Comparison of ENCODE assay signal across 28 mouse cellular contexts in the genomic region with DNA sequence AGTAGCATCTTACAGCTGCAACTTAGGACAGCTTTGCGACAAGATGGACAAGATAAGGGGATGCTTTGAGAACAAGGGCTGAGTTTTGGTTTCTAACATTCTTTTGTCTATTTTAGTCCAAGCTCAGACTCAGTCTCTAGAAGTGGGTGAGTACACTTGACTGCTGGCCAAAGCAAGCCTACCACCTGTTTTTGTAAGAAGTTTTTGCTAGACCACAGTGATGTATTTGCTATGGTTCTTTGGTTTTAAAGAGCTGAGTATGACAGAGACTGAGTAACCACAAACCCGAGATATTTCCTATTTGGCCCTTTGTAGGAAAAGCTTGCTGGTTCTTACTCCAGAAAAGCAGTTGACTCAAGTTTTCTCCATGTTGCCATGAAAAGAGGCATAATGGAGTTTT.
DNase-seq lines count a peak whose midpoint lies in the region; ATAC-seq and TF ChIP-seq lines count a peak whose summit lies in the region.
"Had no signal": no experiment of that assay in that cellular context is flagged by ENCODE, and none has a peak within 500 bp of the region (broad histone marks: within the 10 kb centered on the region; RNA-seq: fewer than 3 reads in every experiment).

No protein-coding gene starts in this region.

- peaks cover 32% of the 10 kb centered on the region for H3K36me3 ChIP-seq in heart, embryonic 10.5 days
- peaks cover 12% of the 10 kb centered on the region for H3K36me3 ChIP-seq in midbrain, postnatal 0 days (ENCODE audit: insufficient read depth, low read length)

- no peaks in the 10 kb centered on the region for H3K27me3 ChIP-seq in heart, embryonic 10.5 days (ENCODE audit: insufficient read depth, poor library complexity, severe bottlenecking)
- H3K27me3 ChIP-seq in midbrain, postnatal 0 days (ENCODE audit: insufficient read depth, low read length), result no peaks in the 10 kb centered on the region
- H3K27me3 ChIP-seq: heart, embryonic 12.5 days; kidney, embryonic 15.5 days; limb, embryonic 13.5 days; lung, embryonic 15.5 days; neural tube, embryonic 13.5 days had no signal

- 91% methylated on average over 2 of the region's 2 CpGs for WGBS in heart, embryonic 10.5 days
- 91% methylated on average over 2 of the region's 2 CpGs for WGBS in midbrain, postnatal 0 days

- DNase-seq in frontal cortex, adult 2 months (ENCODE audit: extremely low spot score in 1 of 2, low spot score in 1 of 2), result peak; percentile 13 to 42
- no peak for DNase-seq in frontal cortex, postnatal 14 days (ENCODE audit: low spot score in 2 of 2)
- peak; percentile 60 for DNase-seq in 416B (ENCODE audit: low read depth)
- peak; percentile 55 for DNase-seq in brain, adult 2 months (ENCODE audit: low read depth, low spot score)
- DNase-seq in heart, embryonic 10.5 days (ENCODE audit: low spot score), result no peak
- no peak for DNase-seq in midbrain, postnatal 0 days (ENCODE audit: low spot score)
- no peak for DNase-seq in cerebellum, postnatal 25 days
- DNase-seq: adrenal gland, adult 2 months; adrenal gland, postnatal 36 days; cerebellum, adult 2 months; cerebellum, postnatal 14 days; gastrocnemius, postnatal 36 days; heart, adult 18-20 months; kidney, adult 18-20 months; kidney, postnatal 25 days; thymus, postnatal 14 days had no signal

- H3K4me1 ChIP-seq in heart, embryonic 10.5 days, result no peaks in the 10 kb centered on the region
- H3K4me1 ChIP-seq in midbrain, postnatal 0 days (ENCODE audit: insufficient read depth, low read length), result no peaks in the 10 kb centered on the region
- H3K4me1 ChIP-seq: heart, embryonic 12.5 days; kidney, embryonic 15.5 days; limb, embryonic 13.5 days; lung, embryonic 15.5 days; midbrain, embryonic 10.5 days; neural tube, embryonic 13.5 days had no signal

- no peak for TF ChIP-seq CTCF in midbrain, postnatal 0 days (IDR thresholded peaks at IDR 0.05)

- H3K4me3 ChIP-seq in heart, embryonic 10.5 days, result no peak overlapping the region
- H3K4me3 ChIP-seq in midbrain, postnatal 0 days (ENCODE audit: low read depth, low read length), result no peak overlapping the region
- H3K4me3 ChIP-seq: heart, embryonic 12.5 days; kidney, embryonic 15.5 days; left cerebral cortex, adult 2 months; limb, embryonic 13.5 days; lung, embryonic 15.5 days; midbrain, embryonic 10.5 days; neural tube, embryonic 13.5 days had no signal

- H3K9ac ChIP-seq in midbrain, postnatal 0 days (replicated peaks; ENCODE audit: low read length, poor library complexity, severe bottlenecking), result no peak overlapping the region
- H3K9ac ChIP-seq: heart, embryonic 12.5 days; kidney, embryonic 15.5 days; limb, embryonic 13.5 days; lung, embryonic 15.5 days; neural tube, embryonic 13.5 days had no signal

- H3K4me2 ChIP-seq in midbrain, postnatal 0 days (ENCODE audit: low read depth, low read length, poor library complexity, severe bottlenecking), result no peak overlapping the region
- H3K4me2 ChIP-seq: heart, embryonic 12.5 days; kidney, embryonic 15.5 days; limb, embryonic 13.5 days; liver, embryonic 11.5 days; lung, embryonic 15.5 days; neural tube, embryonic 13.5 days had no signal

- no peak for ATAC-seq in midbrain, postnatal 0 days (ENCODE audit: low FRiP score)
- ATAC-seq: forebrain, embryonic 16.5 days; hindbrain, embryonic 16.5 days; midbrain, embryonic 16.5 days had no signal

- no peak overlapping the region for H3K27ac ChIP-seq in heart, embryonic 10.5 days
- H3K27ac ChIP-seq in midbrain, postnatal 0 days (ENCODE audit: low read depth, low read length), result no peak overlapping the region
- H3K27ac ChIP-seq: kidney, embryonic 15.5 days; left cerebral cortex, adult 2 months; limb, embryonic 13.5 days; lung, embryonic 15.5 days; midbrain, embryonic 10.5 days; neural tube, embryonic 13.5 days had no signal

- no peaks in the 10 kb centered on the region for H3K9me3 ChIP-seq in heart, embryonic 10.5 days
- no peaks in the 10 kb centered on the region for H3K9me3 ChIP-seq in midbrain, postnatal 0 days (ENCODE audit: low read length)
- H3K9me3 ChIP-seq: G1E; heart, embryonic 12.5 days; kidney, embryonic 15.5 days; limb, embryonic 13.5 days; lung, embryonic 15.5 days; midbrain, embryonic 10.5 days; neural tube, embryonic 13.5 days had no signal

Comparison
In these comparisons a context has a peak if more than half of its experiments do, and no peak if none do; other contexts are left out.
1. DNase-seq: peak in frontal cortex, adult 2 months (2 of 2), 416B (single experiment) and brain, adult 2 months (single experiment); none in frontal cortex, postnatal 14 days (0 of 2), heart, embryonic 10.5 days (single experiment), midbrain, postnatal 0 days (single experiment) and cerebellum, postnatal 25 days (0 of 2).